Mouse (Mus musculus) embryo, embryonic 10 days (tissue): Measurements from ENCODE around the gene Rad9a.

Experiments
- DNase-seq: peaks from one replicate; pipeline ENCODE4 v3.0.0-alpha.2; 2015; ENCODE audit warnings: low spot score

The Rad9a gene

GRCm38 (mm10) chr19:4218293-4218692, 16.8 kb upstream of the Rad9a start:
- DNase-seq, result no peak

- DNase-seq, result no peak
Observed at GRCm38 (mm10) chr19:4217855-4218254, 16.4 kb upstream of the Rad9a start.

GRCm38 (mm10) chr19:4217140-4217539, 15.7 kb upstream of the Rad9a start:
- DNase-seq, result no peak

- DNase-seq, result peak; percentile 76
Observed at GRCm38 (mm10) chr19:4216041-4216685, 14.7 kb upstream of the Rad9a start.

DNA sequence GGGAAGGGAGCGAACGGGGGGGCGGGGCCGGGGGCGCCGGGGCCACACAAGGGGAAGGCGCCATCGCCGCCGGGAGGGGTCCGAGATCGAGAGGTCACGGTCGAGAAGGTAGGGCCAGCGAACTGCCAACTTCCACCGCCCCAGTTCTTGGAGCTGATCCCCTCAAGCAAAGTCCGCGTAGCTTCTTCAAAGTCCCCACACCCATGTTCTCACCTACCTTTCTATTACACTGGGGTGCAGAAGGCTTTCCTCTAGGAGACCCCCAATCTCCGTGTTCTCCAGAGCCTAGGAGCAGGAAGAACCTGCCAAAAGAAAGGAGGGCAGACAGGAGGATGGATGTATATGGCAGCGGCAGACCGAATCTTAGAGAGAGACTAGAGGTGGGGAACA, 14.0 kb upstream of the Rad9a start:
- no peak for DNase-seq

DNA sequence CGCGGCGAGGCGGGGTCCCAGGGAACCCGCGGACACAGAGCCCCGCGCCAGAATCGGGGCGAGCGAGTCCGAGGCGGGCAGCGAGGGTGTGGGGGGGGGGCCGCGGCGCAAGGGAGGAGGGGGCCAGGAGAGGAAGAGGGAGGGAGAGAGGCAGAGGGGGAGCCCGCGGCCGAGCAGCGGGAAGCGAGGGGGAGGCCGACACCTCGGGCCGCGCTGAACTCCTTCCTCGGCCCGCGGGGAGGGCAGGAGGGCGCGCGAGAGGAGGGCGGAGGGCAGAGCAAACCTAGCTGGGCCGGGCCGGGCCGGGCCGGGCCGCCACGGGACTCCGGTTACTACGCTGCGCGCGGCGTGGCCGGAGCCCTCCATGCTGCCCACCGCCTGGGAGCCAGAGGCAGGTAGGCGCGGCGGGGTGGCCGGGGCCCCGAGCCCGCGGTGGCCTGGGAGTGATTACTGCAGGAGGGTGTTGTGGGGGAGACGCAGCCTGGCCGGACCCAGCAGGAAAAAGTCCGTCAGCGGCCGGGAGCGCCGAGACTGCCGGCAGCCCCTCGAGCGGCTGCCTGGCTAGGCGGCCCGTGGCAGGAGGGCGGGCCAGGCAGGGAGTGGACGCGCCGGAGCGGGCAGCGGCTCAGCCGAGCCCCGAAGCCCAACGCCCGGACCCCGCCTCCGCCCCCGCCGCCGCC, 13.4 kb upstream of the Rad9a start:
- DNase-seq, result peak; percentile 63

DNA sequence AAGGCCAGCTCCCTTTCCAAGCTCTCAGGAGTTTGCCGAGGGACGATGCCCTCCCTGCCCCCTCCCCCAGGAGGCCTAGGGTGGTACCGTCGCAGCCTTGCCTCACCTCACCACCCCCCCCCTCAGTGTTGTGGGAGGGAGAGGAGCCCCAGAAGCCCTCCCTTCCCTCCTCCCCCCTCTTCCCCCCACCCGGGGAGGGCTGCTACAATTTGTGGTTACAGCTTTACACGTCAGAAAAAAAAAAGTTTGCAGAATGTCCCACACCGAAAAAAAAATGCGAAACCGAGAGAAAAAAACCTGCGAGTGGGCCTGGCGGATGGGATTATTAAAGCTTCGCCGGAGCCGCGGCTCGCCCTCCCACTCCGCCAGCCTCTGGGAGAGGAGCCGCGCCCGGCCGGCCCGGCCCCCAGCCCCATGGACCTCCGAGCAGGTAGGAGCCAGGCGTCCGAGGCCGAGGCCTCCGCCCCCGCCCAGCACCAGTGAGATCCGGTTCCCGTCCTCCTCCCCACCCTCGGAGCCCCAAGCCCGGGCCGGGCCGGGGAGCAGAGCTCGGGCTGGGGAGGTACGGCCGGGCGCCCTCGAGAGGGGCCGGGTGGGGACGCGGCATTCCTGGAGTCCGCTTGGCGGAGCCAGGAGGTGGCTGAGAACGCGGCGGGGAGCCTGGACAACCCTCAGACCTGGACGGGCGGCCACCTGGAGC, 12.8 kb upstream of the Rad9a start, which contains the start of the genes Clcf1 and AC109138.7:
TSS of gene Clcf1 (plus strand) at position 168 of the 700 bp plus-strand sequence.
TSS of gene AC109138.7 (plus strand) at position 287 of the 700 bp plus-strand sequence.
- peak; percentile 59 for DNase-seq

- no peak for DNase-seq
Observed at GRCm38 (mm10) chr19:4213524-4213974, 12.1 kb upstream of the Rad9a start.

DNA sequence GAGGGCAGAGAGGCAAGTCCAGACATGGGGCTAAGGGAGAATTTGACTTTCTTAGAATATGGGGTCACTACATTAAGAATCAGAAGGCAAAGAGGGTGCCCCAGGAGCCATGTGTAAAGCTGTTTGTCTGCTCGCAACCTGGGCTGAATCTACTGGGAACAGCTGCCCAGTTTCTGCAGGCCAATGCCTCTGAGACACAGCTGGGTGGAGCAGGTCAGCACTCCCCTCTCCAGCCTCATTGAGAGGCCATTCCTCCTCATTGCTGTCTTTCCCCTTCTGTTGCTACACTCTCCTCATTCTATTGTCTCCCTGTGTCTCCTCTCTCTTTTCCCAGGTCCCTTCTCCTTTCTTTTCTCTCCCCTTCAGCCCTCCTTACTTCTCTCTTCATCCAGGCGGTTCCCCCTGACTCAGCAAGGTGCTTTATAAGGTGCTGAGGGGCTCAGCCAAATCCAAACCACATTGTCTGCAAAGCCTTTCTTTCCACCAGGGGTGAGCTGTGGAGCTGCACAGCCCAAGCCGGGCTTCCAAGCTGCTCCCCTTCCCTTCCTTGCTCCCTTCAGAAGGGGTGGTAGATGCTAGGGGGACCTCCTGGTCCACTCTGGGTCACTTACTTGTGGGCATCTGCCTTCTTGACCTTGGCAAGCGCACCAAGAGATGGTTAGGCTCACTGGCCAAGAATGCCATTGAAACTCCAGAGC, 10.6 kb upstream of the Rad9a start:
- DNase-seq, result no peak

DNA sequence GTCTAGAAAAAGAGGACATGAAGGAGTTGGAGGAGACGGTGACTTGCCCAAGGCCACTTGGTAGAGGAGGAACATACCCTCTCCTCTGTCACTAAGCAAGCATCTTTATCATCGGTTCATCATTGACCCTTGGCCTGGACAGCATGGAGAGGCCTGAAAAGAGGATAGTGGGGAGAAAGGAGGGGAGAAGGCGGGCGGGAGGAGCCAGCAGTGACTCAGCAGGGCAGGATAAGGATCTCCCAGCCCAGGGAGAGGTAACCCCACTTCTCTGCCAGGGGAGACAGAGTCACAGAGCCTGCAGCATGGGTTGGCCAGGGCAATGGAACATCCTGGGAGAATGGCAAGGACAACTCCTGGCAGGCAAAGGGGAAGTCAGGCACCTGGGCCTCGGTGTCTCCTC, 7.1 kb upstream of the Rad9a start:
- DNase-seq, result no peak

DNA sequence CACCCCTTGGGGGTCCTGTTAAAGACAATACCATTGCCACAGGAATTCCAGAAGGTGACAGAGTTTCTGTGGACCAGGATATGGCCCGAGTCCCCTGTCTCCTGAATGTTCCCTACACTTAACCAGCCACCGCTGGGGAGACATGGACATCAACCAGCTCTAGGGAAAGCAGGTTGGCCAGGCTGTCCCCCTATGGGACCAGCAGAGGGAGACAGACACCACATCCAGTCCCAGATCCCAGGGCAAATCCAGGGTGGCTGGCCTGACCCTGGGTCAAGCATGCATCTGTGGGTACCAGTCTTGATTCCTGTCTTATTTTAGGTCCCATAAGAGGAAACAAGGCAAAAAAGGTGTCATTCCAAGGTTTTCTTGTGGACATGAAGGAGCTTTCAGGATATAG, 5.5 kb upstream of the Rad9a start:
- peak; percentile 89 for DNase-seq

- DNase-seq, result no peak
Observed at GRCm38 (mm10) chr19:4204889-4205288, 3.4 kb upstream of the Rad9a start.

DNA sequence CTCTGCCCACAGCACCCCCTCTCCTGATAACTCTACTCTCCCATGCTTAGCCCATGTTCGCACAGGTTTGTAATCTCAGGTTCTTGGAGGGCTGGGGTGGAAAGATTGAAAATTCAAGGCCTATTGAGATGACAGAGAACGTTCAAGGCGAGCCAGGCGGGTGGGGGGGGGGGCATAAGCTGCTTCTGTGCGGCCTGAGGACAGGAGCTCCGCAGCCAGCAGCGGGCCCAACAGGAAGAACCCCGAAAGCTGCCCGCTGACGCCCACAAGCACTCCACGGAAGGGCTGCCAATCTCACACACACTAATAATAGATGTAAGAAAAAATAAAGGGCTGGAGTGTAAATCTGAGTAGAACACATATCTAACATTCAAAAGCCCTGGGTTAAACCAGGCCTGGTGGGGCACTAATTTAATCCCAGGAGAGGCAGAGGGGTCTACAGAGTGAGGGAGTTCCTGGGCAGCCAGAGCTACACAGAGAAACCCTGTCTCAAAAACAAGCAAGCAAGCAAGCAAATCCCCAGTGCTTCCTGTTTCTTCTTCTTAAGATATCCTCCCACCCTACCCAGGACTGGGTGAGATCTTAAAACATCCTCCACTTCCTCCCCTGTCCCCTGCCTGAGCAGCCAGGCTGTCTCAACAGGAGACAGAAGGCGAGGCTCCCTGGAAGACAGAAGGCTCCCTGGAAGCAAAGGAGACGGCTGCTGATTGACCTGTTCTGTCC, 2.3 kb upstream of the Rad9a start:
- no peak for DNase-seq

GRCm38 (mm10) chr19:4203148-4203547, 1.7 kb upstream of the Rad9a start:
- DNase-seq, result no peak

DNA sequence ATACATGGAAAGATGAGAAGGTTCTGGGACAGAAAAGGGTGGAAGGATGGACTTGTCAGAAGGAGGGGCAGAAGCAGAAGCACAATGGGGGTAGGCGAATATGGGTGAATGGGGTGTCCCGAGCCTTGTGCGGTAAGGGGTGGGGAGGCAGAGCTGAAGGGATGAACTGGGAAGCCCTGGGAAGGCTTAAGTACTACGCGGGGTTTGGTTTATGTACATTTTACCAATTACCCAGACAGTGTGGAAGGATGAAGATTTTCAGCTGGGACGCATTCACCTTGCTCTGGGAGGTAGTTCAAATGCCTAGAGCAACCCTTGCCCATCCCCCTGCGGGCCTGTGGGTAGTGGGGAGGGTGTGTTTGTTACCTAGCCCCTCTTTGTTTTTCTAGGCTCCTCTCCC, 687 bp upstream of the Rad9a start:
- no peak for DNase-seq

- no peak for DNase-seq
Observed at GRCm38 (mm10) chr19:4197180-4197579, 4.3 kb downstream of the Rad9a start.

DNA sequence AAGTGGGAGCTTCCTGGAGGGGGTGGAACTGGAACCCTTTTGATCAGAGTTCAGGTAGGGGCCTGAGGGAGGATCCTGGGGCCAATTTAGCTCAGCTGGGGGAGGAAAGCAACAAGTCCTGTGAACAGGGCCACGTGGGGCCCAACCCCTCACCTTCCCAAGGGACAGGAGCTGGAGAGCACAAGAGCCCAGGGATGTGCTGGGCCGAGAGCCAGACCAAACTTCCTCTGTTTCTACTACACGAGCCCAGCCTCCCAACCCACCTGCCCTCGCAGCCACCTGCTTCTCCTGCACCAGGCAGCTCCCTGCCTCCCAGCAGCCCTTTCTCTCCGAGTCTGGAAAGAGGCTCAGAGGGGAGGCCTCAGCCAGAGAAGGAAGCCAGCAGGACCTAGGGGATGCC, 4.9 kb downstream of the Rad9a start:
- DNase-seq, result no peak

DNA sequence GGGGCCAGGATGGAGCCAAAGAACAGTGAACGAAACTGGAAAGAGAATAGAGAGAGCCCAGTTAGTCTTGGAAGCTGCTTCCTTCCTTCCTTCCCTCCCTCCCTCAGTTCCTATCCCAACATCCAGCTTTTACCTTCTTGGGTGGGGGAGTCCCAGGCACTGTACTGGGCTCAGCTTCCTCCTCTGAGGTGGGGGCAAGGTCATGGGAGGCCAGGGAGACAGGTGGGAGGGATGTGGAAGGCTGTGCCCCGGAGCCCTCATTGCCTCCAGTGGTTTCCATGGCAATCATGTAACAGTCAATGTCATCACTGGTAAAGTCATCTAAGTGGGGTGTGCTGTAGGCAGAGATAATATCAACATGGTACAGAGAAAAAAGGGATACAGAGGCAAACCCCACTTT, 5.4 kb downstream of the Rad9a start:
- no peak for DNase-seq

DNA sequence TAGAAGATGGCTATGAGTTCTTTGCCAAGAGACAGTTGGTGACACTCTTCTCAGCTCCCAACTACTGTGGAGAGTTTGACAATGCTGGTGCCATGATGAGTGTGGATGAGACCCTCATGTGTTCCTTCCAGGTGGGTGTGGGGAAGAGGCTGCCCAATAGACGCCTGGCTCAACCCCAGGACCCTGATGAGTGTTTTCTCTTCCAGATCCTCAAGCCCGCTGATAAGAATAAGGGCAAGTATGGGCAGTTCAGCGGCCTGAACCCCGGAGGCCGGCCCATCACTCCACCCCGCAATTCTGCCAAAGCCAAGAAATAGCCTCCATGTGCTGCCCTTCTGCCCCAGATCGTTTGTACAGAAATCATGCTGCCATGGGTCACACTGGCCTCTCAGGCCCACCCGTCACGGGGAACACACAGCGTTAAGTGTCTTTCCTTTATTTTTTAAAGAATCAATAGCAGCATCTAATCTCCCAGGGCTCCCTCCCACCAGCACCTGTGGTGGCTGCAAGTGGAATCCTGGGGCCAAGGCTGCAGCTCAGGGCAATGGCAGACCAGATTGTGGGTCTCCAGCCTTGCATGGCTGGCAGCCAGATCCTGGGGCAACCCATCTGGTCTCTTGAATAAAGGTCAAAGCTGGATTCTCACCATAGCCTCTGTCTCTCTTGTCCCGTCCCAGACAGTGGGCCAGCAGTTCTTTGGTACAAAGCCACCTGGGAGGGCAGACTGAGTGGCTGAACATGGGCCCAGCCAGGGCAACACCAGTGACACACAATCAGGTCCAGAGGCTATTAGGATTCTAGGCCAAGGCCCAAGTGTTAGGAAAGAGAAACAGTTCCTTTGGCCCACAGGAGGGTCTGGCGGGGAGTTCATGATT, 6.4 kb downstream of the Rad9a start:
- DNase-seq, result no peak

DNA sequence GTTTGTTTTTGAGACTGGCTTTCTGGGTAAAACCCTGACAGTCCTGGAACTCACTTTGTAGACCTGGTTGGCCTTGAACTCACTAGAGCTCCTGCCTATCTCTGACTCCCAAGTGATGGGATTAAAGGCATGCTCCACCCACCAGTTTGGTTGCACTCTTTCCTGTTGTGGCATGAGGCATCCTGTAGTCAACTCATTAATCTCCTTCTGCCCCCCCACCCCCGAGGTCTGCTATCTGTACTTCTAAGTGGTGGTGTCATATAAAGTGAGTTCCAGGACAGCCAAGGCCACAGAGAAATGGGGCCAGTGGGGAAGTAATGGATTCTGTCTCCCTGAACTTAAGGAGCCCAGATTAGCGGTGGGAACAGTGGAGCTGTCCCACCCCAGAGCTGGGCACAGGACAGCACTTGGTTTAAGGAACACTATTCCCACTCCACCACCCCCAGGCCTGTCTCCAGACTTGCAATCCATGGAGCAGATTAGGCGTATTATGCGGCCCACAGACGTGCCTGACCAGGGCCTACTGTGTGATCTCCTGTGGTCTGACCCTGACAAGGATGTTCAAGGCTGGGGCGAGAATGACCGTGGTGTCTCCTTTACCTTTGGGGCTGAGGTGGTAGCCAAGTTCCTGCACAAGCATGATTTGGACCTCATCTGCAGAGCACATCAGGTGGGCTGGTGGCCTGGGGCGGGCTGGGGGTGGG, 7.3 kb downstream of the Rad9a start:
- DNase-seq, result no peak
